Mouse (Mus musculus): ENCODE results near the gene Cfap58.

DNA sequence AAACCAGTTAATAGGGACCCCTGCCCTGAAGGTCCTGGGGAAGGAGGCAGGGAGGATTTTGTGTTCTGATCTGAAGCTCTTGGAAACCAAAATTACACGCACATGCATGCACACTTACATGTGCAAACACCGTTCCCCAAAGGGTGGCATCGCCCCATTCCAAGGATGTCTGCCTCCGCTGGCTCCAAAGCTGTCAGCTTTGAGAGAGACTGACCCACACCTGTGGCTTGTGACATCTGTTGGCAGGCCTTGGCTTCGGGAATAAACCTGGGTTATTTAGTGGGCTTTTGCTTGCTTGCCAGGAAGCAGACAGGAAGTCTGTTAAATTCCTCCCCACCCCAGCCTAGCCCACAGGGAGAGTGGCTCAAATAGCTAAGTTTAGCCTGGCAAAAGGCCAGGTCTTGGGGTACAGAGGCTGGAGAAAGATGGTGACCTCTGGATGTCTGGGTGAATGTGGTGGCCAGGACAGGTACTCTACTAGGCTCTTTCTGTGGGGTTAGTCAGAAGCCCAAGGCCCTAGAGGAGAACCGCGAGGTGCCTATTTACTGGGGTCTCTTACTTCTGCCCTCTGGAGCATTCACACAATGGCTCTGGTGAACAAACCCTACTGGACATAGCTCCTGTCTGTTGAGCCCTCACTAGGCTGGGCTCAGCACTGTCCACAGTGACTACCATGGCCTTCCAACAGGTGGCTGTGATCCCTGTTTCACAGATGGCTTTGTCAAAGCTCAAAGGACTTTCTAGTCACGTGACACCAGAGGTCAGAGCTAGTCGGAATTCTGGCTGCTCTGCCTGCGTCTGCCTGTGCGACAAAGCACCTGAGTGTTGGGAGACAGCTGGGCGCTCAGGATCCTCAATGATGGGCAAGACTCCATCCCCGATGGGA, 34.9 kb upstream of the Cfap58 start:
- TF ChIP-seq USF1 (IDR thresholded peaks at IDR 0.05; ENCODE audit: low read depth) (peak; percentile 69), CTCF (IDR thresholded peaks at IDR 0.05; ENCODE audit: control insufficient read depth, insufficient read depth, insufficient read length) (no peak), MYOD1 (IDR thresholded peaks at IDR 0.05; ENCODE audit: control insufficient read depth, insufficient read length, low read depth) (peak; percentile 58), MAX (IDR thresholded peaks at IDR 0.05) (no peak), CEBPB (IDR thresholded peaks at IDR 0.05; ENCODE audit: low read depth) (no peak), MYOG (IDR thresholded peaks at IDR 0.05; ENCODE audit: control insufficient read depth, extremely low read depth, insufficient read length) (no peak), FOSL1 (IDR thresholded peaks at IDR 0.05; ENCODE audit: insufficient read depth, low read length, poor library complexity, severe bottlenecking) (no peak)

Data from C2C12 (cell line).